Mouse (Mus musculus): ENCODE results near the gene Comp.
A peak's percentile ranks its signal among the peaks of the same experiment; 100 is the strongest.

Comp gene

DNA sequence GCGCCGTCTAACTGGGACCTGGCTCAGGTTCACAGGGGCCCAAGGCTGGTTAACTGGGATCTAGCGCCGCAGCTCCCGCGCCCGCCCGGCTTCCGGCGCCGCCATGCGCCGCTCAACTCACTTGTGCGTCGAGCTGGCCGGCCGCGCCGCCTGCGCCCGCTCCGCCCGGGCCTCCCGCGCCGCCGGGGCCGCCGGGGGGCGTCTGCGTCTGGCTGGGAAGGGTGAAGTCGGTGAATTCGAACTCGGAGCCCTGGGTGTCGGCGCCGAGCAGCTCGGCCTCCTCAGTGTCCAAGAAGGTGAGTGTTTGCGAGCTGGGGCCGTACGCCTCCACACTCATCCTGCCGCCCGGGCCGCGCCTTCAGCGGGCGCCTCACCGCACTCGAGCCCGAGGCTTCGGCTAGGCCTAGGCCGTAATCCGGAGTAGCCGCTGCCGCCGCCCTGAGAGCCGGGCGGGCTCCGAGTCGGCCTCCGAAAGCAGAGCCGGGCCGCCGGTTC is 20.7 kb upstream of the Comp start:
- no peak for DNase-seq (ENCODE audit: low spot score in 2 of 2)

DNA sequence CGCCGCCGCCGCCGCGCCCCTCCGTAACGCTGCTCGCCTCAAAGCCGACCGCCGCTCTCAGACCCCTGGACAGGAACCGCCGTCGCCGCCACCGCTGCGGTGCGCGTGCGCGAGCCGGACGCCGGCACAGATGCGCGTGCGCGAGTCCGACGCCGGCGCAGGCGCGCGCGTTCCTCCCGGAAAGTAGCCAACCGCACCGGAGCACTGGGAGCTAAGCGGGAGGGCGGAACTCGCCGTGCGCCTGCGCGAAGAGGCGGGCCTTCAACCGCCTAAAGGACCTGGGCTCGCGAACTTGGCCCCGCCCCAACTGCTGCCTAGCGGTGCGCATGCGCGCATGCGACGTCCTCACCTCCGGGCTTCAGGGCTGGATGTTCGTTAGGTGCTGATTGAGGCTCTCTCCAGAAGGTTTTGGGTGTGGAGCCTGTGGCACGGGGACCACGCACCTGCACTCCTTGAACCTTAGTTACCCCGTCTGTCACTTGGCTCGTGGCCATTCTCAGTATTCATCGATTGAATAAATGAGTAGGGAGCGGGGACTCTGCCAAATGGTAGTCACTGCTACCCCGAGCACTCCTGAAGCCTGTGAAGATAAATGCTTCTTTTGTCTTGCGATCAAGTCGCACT is 20.1 kb upstream of the Comp start, which contains the start of gene Upf1:
Upf1 (minus strand) TSS at position 85 of the 624 bp plus-strand sequence.
- DNase-seq (ENCODE audit: low spot score in 2 of 2), result peak; percentile 97 to 99

DNA sequence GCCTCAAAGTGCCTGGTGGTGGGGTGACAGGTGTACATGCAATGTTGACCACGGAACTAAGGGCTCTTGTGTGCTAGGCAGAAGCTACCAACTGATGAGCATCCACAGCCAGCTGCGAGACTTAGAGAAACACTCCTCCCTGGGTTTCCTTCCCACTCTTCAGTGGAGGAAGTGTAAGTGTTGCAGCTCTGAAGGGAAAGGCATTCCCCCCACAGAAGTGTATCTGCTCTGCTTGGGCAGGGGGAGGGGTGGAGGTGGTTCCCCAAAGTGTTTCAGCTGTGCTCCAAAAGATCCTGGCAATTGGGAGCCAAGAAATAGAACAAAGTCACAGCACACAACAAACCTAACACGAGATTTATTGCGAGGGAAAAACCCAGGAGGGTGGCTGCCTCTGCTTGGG is 19.4 kb upstream of the Comp start:
- DNase-seq (ENCODE audit: low spot score in 2 of 2), result no peak

DNA sequence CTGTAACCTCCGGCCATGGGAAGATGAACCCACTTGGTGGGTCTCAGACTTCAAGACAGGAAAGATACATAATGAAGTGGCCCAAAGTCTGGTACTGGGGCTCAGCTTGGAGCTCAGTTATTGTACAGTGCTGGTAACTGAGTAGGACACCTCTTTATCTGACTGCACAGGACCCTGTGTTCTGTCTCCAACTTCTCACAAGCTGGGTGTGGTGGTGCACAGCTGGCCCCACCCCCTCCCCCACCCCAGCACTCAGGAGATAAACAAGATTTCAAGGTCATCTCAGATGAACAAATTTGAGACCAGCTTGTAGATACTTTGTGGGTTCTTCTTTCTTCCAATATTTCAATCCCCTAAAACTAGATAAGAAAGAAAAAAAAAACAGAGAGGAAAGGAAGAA is 17.2 kb upstream of the Comp start:
- no peak for DNase-seq (ENCODE audit: low spot score in 2 of 2)

DNA sequence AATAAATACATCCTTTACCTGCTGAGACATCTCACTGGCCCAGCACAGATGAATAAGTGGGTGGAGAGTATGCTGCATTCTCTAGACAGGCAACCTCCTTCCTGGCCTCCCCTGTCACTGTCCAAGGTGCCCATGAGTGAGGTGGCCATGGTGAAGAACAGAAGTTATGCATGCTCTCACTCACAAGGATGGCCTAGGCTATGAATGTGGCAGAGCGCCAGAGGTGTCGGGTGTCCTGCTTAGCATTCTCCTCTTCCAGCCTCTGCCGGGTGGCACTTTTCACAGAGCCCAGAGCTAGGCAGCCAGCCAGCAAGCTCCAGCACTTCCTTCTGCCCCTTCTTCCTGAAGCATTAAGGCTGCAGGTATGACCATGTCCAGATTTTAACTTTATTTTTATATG is 13.9 kb upstream of the Comp start:
- no peak for DNase-seq (ENCODE audit: low spot score in 2 of 2)

DNA sequence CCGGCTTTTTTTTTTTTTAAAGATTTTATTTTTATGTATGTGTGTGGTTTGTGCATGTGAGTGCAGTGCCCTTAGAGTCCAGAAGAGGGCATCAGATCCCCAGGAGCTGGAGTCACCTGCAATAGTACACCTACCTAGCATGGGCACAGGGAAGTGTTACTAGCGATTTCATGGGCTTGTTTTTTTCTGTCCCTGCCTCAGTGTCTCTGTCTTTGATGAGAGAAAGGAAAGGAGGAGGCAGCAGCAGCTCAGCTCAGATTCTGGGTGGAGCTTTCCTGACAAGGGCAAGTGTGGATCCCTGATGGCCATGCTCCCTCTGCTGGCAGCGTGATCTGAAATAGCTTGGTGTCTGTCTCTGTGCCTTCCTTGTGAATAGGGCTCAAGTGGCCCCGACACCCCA is 12.6 kb upstream of the Comp start:
- DNase-seq (ENCODE audit: low spot score in 2 of 2), result peak; percentile 23 to 31

DNA sequence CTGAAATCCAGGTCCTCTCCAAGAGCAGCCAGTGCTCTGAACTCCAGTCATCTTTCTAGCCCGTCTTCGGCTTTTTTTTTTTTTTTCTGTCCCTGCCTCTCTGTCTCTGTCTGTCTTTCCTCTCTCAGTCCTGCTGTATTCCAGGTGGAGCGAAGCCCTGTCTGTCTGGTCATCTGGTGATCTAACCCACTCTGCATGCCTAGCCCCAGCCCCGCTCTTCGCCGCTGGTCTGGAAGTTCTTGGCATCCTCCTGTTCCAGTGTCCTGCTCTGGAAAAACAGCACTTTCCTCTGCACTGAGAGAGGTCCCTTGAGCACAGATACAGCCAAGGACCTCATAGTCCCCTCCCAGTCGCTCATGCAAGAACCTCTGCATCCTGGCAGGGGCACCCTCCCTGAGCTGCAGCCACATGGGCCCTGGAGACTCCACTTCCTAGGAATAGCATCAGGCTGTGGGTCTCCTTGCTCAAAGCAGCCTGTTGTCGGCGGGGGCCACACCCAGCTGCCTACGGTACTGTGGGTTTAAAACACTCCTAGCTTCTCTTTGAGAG is 11.8 kb upstream of the Comp start:
- no peak for DNase-seq (ENCODE audit: low spot score in 2 of 2)

DNA sequence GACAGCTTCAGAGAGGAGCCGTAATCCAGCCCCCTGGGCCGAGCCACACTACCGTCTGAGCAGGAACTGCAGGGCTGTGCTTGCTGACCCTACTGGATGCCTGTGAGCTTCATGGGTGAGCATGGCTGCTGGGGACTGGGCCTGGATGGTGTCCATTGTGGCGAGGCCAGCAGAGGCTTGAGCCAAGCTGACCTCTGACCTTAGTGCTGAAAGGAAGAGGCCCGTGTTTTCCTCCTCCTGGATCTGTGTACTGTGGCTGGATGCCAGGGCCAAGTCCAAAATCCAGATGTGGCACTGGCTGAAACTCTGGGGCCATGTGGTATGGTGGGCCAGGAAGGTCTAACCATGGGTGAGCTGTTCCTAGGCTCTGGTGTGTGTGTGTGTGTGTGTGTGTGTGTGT is 9.3 kb upstream of the Comp start:
- DNase-seq (ENCODE audit: low spot score in 2 of 2), result no peak

DNA sequence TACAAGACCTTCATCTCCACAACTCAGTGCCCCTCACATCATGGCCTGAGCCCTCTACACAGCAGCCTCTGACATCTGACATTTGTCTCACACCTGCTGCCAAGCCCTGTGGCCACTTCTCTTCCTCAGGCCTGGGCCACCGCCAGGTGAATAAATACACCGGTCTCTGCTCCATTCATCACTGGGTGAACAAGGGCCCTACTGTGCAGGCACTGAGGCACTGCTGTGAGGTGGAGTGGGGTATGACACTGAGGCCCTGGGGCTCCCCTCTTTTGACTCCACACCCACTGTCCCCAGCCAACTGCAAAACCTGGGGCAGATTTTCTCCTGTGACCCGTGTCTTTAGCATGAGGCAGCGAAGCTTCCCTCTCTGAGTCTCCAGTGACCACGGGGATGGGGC is 6.8 kb upstream of the Comp start:
- DNase-seq (ENCODE audit: low spot score in 2 of 2), result no peak

DNA sequence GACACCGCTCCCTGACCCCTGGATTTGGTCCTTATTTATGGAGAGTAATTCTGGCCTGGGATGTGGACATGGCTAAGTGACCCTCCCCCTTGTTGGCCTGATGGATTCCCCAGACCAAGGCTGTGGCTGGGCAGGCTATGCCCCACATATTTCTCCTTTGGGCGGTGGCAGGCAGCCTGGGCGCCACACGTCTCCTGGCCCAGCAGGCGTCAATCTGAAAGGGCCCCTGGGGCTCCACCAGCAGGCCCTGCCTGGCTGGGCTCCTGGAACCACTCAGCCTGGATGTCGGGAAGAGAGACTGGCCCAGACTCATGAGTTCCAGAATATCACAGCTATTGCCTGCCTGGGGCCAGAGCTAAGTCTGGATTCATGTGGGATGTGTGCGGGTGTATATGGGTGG is 2.9 kb upstream of the Comp start:
- no peak for DNase-seq (ENCODE audit: low spot score in 2 of 2)

DNA sequence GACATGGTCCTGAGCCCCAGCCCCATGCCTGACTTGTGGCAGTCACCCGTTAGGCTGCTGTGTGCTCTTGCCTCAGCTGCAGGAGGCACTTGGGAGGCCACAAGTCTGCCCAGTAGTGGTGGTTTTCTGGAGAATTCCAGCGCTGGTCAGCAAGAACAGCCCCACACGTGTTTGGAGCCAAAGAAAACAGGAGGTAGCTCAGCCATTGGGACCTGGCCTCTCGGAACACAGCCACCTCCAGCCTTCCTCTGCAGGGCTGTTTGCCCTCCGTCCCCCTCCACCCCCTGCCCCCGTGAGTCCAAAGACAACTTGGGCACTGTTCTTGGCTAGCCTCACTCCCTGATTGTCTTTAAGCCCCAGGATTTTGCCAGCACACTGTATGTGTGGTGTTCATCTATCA is 1.4 kb upstream of the Comp start:
- DNase-seq (ENCODE audit: low spot score in 2 of 2), result no peak

DNA sequence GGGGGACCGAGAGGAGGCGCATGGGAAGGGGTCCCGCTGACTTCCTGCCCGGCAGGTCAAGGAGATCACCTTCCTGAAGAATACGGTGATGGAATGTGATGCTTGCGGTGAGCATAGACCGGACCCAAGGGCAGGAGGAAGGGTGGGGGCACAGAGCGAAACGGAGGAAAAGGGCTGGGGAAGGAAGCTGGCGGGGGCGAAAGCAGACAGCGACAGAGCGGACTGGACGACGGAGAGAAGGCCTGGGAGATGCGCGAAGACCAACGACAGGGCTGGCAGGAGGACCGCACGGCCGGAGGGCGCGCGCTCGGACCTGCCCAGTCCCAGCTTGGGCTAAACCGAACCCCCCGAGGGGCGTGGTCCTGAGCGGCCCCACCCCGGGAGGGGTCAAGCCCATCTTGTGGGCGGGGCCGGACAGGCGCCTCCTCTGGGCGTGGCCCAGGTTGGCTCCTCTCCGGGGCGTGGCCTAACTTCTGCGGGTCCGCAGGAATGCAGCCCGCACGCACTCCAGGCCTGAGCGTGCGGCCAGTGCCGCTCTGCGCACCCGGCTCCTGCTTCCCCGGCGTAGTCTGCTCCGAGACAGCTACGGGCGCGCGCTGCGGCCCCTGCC is 1.1 kb downstream of the Comp start:
- peak; percentile 73 to 76 for DNase-seq (ENCODE audit: low spot score in 2 of 2)

DNA sequence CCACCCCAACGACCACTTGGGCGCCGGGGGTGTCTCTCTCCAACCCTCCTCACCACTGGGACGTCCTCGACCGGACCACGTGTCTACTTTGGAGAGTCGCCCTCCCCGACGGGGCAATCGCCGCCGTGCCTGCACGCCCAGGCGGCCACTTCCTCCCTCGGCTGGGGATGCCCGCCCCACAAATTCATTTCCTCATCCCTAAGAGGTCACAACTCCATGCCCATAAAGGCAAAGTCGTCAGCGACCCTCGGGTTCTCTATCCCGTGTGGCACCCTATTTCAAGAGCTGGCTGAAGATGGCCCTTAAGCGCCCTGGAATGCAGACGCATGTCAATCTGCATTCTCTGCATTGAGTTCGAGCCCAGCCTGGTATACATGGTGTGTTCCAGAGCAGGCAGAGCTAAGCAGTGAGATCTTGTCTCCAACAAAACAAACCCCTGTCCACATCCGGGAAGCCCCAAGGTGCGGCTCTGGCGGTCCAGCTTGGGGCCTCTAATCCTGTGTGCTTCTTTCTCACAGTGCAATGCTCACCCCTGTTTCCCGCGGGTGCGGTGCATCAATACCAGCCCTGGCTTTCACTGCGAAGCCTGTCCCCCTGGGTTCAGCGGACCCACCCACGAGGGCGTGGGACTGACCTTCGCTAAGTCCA is 2.0 kb downstream of the Comp start:
- peak; percentile 41 to 45 for DNase-seq (ENCODE audit: low spot score in 2 of 2)

DNA sequence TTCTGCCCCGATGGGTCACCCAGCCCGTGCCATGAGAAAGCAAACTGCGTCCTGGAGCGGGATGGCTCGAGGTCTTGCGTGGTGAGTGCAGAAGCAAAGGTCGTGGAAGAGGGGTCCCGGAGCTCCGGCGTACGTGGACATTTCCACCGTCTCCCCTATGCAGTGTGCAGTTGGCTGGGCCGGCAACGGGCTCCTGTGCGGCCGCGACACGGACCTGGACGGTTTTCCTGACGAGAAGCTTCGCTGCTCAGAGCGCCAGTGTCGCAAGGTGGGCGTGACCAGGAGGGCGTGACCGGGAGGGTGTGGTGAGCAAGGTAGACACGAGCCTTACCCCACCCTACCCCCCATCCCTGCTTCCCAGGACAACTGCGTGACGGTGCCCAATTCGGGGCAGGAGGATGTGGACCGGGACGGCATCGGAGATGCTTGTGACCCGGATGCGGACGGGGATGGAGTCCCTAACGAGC is 3.0 kb downstream of the Comp start:
- DNase-seq (ENCODE audit: low spot score in 2 of 2), result no peak

DNA sequence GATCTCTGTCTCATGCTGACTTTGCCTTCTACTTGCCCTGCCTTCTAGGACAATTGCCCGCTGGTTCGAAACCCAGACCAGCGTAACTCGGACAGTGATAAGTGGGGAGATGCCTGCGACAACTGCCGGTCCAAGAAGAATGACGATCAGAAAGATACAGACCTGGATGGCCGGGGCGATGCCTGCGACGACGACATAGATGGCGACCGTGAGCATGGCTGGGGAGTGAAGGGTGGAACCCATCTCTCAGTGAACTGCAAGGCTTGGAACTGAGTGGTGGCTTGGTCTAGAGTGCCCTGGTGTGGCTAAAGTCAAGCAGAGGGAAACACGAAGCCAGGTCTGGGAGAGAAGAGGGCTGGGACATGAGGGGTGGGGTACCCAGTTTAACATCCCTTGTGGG is 3.7 kb downstream of the Comp start:
- DNase-seq (ENCODE audit: low spot score in 2 of 2), result no peak

DNA sequence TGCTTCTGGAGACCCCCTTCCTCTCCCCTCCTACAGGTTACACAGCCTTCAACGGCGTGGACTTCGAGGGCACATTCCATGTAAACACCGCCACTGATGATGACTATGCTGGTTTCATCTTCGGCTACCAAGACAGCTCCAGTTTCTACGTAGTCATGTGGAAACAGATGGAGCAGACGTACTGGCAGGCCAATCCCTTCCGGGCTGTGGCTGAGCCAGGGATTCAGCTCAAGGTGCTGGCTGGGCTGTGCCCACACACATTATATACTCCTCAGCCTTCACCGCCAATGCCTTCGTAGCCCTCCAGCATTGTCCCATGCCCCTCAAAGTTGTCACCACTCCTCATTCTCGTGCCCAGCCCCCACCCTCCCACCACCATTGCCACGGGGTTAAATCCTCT is 6.7 kb downstream of the Comp start:
- no peak for DNase-seq (ENCODE audit: low spot score in 2 of 2)

DNA sequence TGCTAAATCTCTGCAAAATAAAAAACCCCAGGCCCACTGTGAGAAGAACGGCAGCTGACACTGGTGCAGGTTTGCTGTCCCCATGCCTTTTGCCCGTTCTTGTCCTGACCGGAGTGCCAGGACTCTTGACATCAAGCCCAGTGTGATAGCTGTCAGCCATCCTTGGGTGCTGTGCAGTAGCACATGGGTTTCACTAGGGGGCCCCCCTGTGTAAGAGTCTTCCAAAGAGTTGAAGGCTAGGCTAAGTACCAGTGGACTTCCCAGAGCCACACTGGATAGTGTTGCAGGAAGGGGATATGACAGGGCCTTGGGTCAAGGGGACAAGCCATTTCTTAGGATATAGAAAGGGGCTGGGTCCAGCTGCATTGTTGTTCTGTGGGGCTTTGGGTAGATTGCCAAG is 9.9 kb downstream of the Comp start:
- peak; percentile 32 to 60 for DNase-seq (ENCODE audit: low spot score in 2 of 2)

DNA sequence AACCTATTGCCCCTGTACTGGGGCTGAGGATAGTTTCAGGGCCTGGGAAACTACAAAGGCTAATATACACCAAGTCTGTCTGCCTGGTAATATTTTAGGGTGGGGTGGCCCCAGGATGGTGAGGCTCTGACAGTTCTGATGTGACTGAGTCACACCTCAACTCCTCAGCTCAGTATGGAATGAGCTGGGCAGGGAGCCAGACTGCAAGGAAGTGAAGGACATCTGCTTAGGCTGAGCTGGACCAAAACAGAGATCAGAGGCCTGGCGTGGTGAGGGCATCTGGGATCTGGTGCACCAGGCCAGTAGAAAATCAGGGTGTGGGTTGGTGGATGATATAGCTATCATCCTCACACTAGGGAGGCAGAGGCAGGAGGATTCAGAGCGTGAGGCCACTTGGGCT is 16.3 kb downstream of the Comp start:
- DNase-seq (ENCODE audit: low spot score in 2 of 2), result no peak

DNA sequence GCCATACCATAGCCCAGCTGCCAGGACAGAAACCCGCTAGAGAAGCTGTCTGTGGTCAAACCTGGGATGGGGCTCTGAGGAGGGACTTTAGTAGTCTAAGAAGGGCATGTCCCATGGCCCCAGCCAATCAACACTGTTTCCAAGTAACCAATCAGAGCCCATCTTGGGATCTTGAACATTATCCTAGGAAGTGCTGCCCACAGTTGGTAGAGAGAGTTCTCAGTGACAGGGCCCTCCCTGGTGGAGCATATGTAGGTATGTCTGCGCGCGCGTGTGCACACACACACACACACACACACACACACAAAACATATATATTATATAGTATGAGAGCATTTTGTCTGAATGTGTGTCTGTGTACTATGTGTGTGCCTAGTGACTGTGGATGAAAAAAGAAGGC is 19.7 kb downstream of the Comp start:
- no peak for DNase-seq (ENCODE audit: low spot score in 2 of 2)

DNA sequence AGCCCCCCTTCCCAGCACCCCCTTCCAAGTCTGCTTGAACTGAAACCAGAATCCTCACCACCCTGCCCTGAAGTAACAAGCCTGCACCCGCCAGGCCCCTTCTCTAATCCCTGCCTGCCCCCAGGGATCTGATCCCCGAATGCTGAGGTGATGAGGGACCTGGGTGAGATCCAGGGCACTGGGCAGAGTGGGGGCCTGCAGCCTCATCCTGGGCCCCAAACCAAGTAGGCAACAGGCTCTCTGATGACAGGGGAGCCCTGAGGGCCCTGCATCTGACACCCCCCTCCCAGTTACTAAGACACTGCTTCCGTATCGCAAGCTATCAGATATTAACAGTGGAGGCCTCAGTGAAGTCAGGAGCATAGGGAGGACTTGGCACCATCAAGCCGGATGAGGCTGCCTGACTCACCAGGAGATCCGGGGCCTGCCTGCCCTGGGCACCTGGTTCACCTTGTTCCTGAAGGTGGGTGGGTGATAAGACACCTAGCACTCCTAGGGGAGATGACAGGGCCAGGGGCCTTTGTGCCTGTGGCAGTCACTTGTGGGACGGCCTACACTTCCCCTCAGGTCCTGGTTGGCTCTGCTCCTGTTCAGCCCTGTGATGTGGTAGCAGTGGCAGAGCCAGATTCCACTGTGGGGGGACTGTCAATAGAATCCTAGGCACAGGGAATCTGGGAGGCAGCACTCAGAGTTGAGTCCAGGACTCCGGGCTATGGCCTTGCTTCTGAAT is 21.1 kb downstream of the Comp start:
- DNase-seq (ENCODE audit: low spot score in 2 of 2), result no peak

DNA sequence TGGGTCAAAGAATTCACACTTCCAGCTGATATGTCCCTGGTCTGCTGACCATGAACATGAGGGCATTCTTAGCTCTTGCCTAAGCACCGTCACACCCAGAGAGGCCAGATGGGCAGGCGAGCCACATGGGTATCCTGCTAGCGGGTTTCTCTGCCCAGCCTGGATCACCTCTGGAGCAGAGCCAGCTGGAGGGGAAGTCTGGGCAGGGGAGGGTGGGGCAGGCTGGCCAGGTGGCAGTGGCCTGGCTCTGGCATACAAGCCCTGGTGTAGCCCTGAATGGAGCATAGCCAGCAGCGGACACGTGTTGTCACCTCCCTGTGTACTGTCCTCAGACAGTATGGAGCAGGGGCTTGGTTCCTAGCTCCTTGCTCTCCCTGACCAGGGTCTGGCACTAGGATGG is 22.3 kb downstream of the Comp start:
- no peak for DNase-seq (ENCODE audit: low spot score in 2 of 2)

DNA sequence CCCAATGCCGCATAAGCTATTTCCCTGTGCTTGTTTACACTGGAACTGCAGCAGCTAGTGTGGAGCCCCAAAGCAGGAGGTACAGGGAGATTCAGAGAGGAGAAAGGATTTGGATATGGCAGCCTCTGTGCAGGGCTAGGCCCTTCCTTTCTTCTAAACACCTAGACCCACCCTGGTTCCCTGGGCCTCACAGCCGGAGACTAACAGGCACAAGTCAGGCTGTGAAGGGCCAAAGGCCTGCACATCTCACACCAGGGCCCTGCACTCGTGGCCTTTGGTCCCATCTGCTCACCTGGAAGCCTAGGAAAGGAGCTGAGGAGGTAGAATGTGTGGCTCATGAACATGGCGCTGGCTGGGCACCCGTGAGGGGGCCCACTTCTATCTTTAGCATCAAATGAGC is 22.8 kb downstream of the Comp start:
- no peak for DNase-seq (ENCODE audit: low spot score in 2 of 2)
